Mouse (Mus musculus): ENCODE data around the gene Slc22a5.
"Not testable (repeated sequence)": the region's sequence is repeated elsewhere in the genome, so short reads cannot be mapped to it uniquely, and the experiment has no call there.

Gene Slc22a5

DNA sequence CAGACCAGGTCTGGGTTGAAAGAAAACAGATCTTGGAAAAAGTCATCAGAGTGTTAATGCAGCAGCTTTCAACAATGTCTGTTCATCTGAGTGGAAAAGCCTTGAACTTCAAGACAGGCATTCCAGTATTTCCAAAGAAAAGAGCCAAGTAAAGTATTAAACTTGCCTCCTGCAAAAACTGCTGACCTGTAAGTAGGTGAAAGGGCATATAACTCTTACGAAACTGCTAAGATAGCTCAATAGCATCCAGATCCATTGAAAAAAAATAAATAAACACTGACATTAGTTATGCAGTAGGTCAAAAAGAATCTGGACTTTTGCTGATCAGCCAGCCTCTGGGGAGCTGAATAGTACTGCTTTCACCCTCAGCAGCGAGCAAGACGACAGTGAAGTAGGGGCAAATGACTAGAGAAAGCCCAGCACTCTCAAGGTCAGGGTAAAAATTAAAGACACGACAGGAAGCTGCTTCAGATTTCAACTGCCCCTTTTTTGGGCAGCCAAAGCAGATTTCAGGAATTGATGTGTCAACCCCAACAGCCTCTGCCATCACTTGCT, 2.3 kb downstream of the Slc22a5 start:
- no peak for DNase-seq (ENCODE audit: low spot score in 2 of 2)

DNA sequence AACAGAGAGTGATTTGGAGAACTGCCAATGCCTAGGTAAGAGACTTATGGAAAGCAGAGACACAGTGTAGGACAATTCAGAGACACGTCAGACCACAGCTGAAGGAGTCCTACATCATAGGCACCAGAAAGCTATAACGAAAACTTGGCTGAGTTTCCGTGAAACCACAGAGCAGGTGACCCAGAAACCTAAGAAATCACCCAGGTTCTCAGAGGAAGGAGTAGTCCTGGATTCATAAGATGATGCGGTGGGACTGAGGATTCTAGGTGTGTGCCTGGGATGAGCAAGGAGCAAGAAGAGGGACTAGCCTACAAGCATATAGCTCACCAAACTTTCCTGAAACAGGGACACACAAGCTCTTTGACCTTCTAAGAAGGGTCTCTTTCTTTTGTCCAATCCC, 3.2 kb downstream of the Slc22a5 start:
- DNase-seq (ENCODE audit: low spot score in 2 of 2): no peak

- DNase-seq (ENCODE audit: low spot score in 2 of 2): no peak
Measured at GRCm38 (mm10) chr11:53883287-53883686, 8.2 kb downstream of the Slc22a5 start.

GRCm38 (mm10) chr11:53878096-53878495, 13.4 kb downstream of the Slc22a5 start:
- DNase-seq (ENCODE audit: low spot score in 2 of 2): not testable (repeated sequence)

GRCm38 (mm10) chr11:53876488-53876887, 15.0 kb downstream of the Slc22a5 start:
- DNase-seq (ENCODE audit: low spot score in 2 of 2): no peak

- DNase-seq (ENCODE audit: low spot score in 2 of 2): no peak
Measured at GRCm38 (mm10) chr11:53874706-53875105, 16.8 kb downstream of the Slc22a5 start.

DNA sequence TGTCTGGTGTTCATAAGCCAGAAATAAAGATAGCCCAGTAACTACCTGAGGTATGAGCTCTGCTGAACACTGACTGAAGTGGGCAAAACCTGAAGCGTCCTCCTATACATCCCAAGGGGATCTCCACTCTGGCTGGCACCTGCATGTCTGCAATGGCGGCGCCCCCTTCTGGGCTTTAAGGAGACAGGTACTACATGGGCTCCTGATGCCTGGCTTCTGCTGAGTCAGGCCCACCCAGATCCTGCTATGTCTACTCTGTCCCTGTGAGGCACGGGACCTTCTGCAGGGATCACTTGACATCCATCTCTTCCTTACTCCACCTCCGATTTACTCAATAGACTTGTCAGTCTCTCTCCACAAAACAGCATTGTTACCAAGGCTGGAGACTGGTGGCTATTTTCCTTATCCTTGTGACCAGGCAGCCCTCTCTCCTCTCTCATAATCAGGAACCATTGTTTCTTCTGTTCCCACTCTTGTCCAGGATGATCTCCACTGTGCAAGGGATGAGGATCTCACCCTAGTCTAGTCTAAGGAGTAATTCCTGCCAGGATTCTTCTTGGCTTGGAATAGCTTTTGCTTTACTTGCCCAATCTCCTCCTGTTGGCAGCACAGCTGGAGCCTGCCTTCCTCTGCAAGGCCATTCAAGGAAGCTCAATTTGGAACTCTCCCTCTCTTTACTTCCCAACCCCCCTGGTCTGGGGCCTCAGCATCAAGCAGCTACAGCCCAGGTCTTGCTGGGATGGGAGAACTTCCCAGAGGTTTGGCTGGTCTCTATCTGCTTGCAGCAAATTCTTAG, 17.4 kb downstream of the Slc22a5 start:
- not testable (repeated sequence) for DNase-seq (ENCODE audit: low spot score in 2 of 2)

GRCm38 (mm10) chr11:53871786-53872507, 19.5 kb downstream of the Slc22a5 start:
- DNase-seq (ENCODE audit: low spot score in 2 of 2): no peak

DNA sequence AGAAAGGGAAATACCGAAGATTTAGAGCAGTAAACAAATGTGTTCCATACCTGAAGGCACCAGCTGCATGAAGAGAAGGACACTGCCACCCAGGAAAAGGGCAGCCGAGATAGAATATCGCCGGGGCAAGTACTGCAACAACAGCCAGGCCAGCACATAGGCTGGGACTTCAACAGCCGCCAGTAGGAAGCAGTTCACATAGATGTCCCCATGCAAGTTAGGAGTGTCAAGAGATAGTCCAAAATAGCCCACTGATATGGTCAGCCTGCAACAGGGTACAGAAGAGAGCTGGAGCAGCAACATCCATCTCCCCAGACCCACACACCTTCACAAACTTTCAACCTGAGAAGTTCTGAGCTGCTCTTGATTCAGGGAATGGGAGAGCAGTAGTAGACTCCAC, 22.3 kb downstream of the Slc22a5 start:
- no peak for DNase-seq (ENCODE audit: low spot score in 2 of 2)

GRCm38 (mm10) chr11:53868323-53868722, 23.1 kb downstream of the Slc22a5 start:
- DNase-seq (ENCODE audit: low spot score in 2 of 2): not testable (repeated sequence)

- DNase-seq (ENCODE audit: low spot score in 2 of 2): not testable (repeated sequence)
Measured at GRCm38 (mm10) chr11:53864724-53865310, 26.6 kb downstream of the Slc22a5 start.

GRCm38 (mm10) chr11:53860944-53861343, 30.5 kb downstream of the Slc22a5 start:
- not testable (repeated sequence) for DNase-seq (ENCODE audit: low spot score in 2 of 2)

DNA sequence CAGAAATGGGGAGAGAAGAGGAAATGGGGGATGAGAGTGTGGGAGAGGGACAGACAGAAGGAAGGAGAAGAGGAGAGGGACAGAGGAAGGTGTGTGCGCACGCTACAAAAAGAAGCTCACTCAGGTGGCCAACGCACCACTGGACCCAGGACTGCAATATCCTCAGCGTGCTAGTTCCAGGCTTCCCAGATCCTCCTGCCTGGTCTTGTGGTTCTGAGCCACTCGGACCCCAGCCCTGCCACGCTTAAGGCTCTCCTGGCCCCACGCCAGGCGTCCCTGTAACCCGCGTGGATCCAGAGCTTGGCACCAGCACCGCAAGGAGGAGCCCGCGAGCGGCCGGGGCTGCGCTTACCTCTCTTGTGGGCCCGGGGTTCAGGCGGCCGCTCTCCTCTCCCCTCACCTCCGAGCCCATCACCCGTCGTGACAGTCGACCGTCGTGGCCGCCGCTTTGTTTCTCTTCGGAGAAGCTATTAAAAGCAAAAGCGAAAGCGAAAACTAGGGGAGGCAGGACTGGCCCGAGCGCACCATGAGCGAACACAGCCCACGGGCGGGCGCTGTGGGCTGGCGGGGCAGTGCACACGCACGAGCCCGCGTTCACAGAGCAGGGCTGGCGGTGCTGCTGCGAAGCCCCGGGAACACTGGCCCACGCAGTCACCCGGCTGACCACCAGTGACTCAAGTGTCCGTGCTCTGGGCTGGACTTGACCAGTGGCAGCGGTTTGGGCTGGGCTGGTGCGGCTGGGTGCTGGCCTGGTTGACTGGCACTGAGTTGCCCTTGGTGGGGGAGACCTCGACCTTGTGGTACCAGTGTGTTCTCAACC, 32.5 kb downstream of the Slc22a5 start, which contains the start of gene Gm12216:
Gene Gm12216 (minus strand): TSS at position 496 of the 820 bp plus-strand sequence.
- DNase-seq (ENCODE audit: low spot score in 2 of 2): not testable (repeated sequence)

DNA sequence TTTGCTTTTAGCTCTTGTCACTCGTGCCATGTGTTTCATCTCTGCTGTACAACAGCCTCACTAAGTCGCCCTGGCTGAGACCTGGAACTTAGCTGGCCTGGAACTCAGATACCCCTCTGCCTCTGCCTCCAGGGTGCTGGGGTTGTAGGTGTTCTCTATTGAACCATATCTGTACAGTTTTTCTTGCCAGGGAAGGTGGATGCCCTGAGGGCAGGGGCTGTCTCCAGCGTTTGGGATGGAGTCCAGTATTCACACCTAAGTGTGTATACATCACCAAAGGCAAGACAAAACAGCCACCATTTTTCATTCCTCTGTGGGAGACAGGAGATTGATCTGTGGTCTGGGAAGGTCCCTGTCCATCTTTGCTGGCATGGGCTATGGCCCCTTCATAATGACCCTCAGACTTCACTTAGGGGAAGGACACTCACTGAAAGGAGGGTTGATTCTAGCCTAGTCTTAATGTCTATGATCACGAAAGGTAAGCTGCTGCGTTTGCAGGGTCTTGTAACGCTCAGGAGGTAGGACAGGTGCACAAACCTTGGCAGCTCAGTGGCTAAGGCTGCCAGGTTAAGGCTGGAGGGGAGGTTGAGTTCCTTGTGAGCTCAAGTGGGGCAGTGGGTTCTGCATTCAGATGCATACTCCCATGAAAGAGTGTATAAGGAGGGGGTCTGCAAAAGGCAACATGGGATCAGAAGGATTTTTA, 33.3 kb downstream of the Slc22a5 start:
- no peak for DNase-seq (ENCODE audit: low spot score in 2 of 2)

GRCm38 (mm10) chr11:53853665-53854064, 37.8 kb downstream of the Slc22a5 start:
- DNase-seq (ENCODE audit: low spot score in 2 of 2): no peak

GRCm38 (mm10) chr11:53851795-53852194, 39.7 kb downstream of the Slc22a5 start:
- DNase-seq (ENCODE audit: low spot score in 2 of 2): no peak

DNA sequence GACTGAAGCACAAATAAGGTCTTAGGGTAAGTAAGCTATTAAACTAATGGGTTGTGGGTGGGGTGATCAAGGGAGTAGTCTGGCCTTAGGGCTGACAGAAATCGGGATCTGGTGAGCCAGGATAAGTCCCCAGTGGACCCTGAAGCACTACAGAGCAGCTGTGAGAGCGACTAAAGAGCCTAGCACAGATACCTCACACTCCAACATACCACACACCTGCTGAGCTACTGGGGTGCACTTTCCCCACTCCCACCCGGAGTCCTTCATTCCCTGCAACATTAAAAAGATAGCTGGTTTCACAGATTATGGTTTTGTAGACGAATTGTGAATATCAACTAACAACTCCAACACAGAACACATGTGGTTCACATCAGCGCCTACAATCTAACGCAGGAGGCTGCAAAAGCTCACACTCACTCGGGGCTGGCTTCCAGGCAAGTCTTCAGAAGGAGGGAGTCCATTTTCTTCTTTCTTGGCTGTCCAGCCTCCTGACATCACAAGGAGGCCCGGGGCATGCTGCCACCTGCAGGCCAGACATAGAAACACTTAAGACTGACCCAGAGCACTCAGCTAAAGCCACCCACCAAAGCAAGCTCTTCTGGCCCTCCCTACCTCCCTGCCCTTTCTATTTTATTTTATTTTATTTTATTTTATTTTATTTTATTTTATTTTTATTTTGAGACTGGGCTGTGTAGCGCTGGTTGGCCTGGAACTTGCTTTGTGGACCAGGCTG, 41.7 kb downstream of the Slc22a5 start:
- DNase-seq (ENCODE audit: low spot score in 2 of 2): peak; percentile 79 to 86

- no peak for DNase-seq (ENCODE audit: low spot score in 2 of 2)
Measured at GRCm38 (mm10) chr11:53845680-53846079, 45.8 kb downstream of the Slc22a5 start.

GRCm38 (mm10) chr11:53843106-53843505, 48.4 kb downstream of the Slc22a5 start:
- no peak for DNase-seq (ENCODE audit: low spot score in 2 of 2)

- DNase-seq (ENCODE audit: low spot score in 2 of 2): no peak
Measured at GRCm38 (mm10) chr11:53842161-53842581, 49.3 kb downstream of the Slc22a5 start.
